Comparison of ENCODE assay signal across 14 mouse cellular contexts in the genomic region with DNA sequence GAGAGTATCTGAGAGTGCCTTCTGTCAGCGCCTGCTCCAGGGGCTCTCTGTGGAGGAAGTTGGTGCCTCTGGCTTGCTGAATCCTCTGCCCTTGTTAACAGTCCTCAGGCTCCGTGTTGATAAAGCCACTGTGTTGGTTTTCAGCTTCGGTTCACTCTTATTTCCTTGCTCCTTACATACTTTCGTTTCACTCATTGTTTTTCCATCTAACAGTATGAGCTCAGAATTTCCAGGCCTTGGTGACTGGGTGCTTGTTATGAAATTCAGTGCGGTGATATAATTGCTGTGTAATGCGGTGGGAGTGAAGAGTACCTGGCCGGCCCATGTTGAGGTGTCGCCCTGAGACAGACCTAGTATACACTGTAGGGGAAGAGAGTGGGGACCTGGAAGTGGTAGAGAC.
DNase-seq lines count a peak whose midpoint lies in the region; ATAC-seq lines count a peak whose summit lies in the region.
"Had no signal": no experiment of that assay in that cellular context is flagged by ENCODE, and none has a peak within 500 bp of the region (broad histone marks: within the 10 kb centered on the region; RNA-seq: fewer than 3 reads in every experiment).

No protein-coding gene starts in this region.

- H3K9ac ChIP-seq in heart, embryonic 14.5 days (ENCODE audit: low read length): no peak overlapping the region
- H3K9ac ChIP-seq: forebrain, embryonic 15.5 days; hindbrain, embryonic 15.5 days; kidney, embryonic 15.5 days had no signal

- H3K36me3 ChIP-seq in heart, embryonic 10.5 days: no peaks in the 10 kb centered on the region
- H3K36me3 ChIP-seq in heart, embryonic 14.5 days (ENCODE audit: control insufficient read depth, insufficient read depth, low read length): no peaks in the 10 kb centered on the region
- no peaks in the 10 kb centered on the region for H3K36me3 ChIP-seq in midbrain, embryonic 10.5 days
- H3K36me3 ChIP-seq: forebrain, embryonic 15.5 days; hindbrain, embryonic 15.5 days; kidney, embryonic 15.5 days had no signal

- peak overlapping the region; percentile 64; the same call in 1 of the 2 replicates for H3K27ac ChIP-seq in heart, embryonic 10.5 days
- peak overlapping the region; percentile 79 to 86 for H3K27ac ChIP-seq in heart, embryonic 14.5 days (replicated peaks in 1 of 2; ENCODE audit: control insufficient read depth in 1 of 2, insufficient read depth in 1 of 2, low read depth in 2 of 2, low read length in 2 of 2)
- H3K27ac ChIP-seq in midbrain, embryonic 10.5 days (replicated peaks): no peak overlapping the region
- H3K27ac ChIP-seq: forebrain, embryonic 15.5 days; hindbrain, embryonic 15.5 days; kidney, embryonic 15.5 days had no signal

- H3K4me2 ChIP-seq in heart, embryonic 14.5 days (ENCODE audit: low read length): peak overlapping the region; percentile 54
- H3K4me2 ChIP-seq: forebrain, embryonic 15.5 days; hindbrain, embryonic 15.5 days; kidney, embryonic 15.5 days had no signal

- 41% methylated on average over 8 of the region's 8 CpGs for WGBS in heart, embryonic 10.5 days
- 20% methylated on average over 8 of the region's 8 CpGs for WGBS in heart, embryonic 14.5 days
- 86% methylated on average over 8 of the region's 8 CpGs for WGBS in midbrain, embryonic 10.5 days

- H3K9me3 ChIP-seq in heart, embryonic 10.5 days: no peaks in the 10 kb centered on the region
- H3K9me3 ChIP-seq in heart, embryonic 14.5 days (ENCODE audit: control insufficient read depth, low read length): 0 out of 2 replicates have a peak, but pooled peaks cover 3% of the 10 kb centered on the region
- no peaks in the 10 kb centered on the region for H3K9me3 ChIP-seq in midbrain, embryonic 10.5 days (replicated peaks)
- H3K9me3 ChIP-seq: forebrain, embryonic 15.5 days; hindbrain, embryonic 15.5 days; kidney, embryonic 15.5 days had no signal

- intact Hi-C loops in heart, postnatal 36 days (cut with DNase I): loop anchor here (5.0 kb wide), 1 partner anchor 42 kb away; no protein-coding TSS in a partner anchor

- no peak overlapping the region for H3K4me3 ChIP-seq in heart, embryonic 10.5 days
- peak overlapping the region; percentile 5 to 26; a peak in 3 of 4 replicates for H3K4me3 ChIP-seq in heart, embryonic 14.5 days (ENCODE audit: control insufficient read depth in 1 of 2, insufficient read depth in 1 of 2, low read depth in 1 of 2, low read length in 2 of 2)
- H3K4me3 ChIP-seq in midbrain, embryonic 10.5 days: no peak overlapping the region
- H3K4me3 ChIP-seq: forebrain, embryonic 15.5 days; hindbrain, embryonic 15.5 days; kidney, embryonic 15.5 days had no signal

- peaks cover 31% of the 10 kb centered on the region for H3K4me1 ChIP-seq in heart, embryonic 10.5 days
- peaks cover 10 to 19% of the 10 kb centered on the region in 2 experiments for H3K4me1 ChIP-seq in heart, embryonic 14.5 days (ENCODE audit: control insufficient read depth in 2 of 2, insufficient read depth in 2 of 2, low read length in 2 of 2)
- no peaks in the 10 kb centered on the region for H3K4me1 ChIP-seq in midbrain, embryonic 10.5 days
- H3K4me1 ChIP-seq: forebrain, embryonic 15.5 days; hindbrain, embryonic 15.5 days had no signal

- DNase-seq in heart, embryonic 10.5 days (ENCODE audit: low spot score): peak; percentile 74
- no peak for DNase-seq in heart, postnatal 36 days
- peak; percentile 24 for DNase-seq in NIH3T3 (ENCODE audit: low read depth)
- no peak for DNase-seq in midbrain, embryonic 10.5 days (ENCODE audit: low spot score)
- no peak for DNase-seq in kidney, adult 18-20 months
- DNase-seq in spleen, postnatal 10 days (ENCODE audit: low spot score in 2 of 2): no peak
- DNase-seq: cerebellum, adult 11-12 months; gastrocnemius, postnatal 14 days; spleen, adult 18-20 months had no signal

- ATAC-seq in heart, embryonic 14.5 days (ENCODE audit: insufficient number of reproducible peaks, insufficient read depth, low FRiP score, low read depth): peak; percentile 56; the same call in 1 of the 2 replicates
- 0 out of 2 replicates have a peak, but pooled peaks have one; percentile 24 for ATAC-seq in megakaryocyte, adult 5-6 weeks (ENCODE audit: poor library complexity, severe bottlenecking)
- ATAC-seq: forebrain, embryonic 15.5 days had no signal

- H3K27me3 ChIP-seq in heart, embryonic 10.5 days (ENCODE audit: insufficient read depth, poor library complexity, severe bottlenecking): no peaks in the 10 kb centered on the region
- no peaks in the 10 kb centered on the region for H3K27me3 ChIP-seq in heart, embryonic 14.5 days (ENCODE audit: control insufficient read depth, insufficient read depth, low read length)
- no peaks in the 10 kb centered on the region for H3K27me3 ChIP-seq in midbrain, embryonic 10.5 days (ENCODE audit: low read depth, poor library complexity, severe bottlenecking)
- H3K27me3 ChIP-seq: forebrain, embryonic 15.5 days; hindbrain, embryonic 15.5 days; kidney, embryonic 15.5 days had no signal

Comparison
In these comparisons a context has a peak if more than half of its experiments do, and no peak if none do; other contexts are left out.
1. DNase-seq: peak in heart, embryonic 10.5 days (single experiment) and NIH3T3 (single experiment); none in heart, postnatal 36 days (0 of 2), midbrain, embryonic 10.5 days (single experiment), kidney, adult 18-20 months (single experiment) and spleen, postnatal 10 days (0 of 2).
2. H3K4me3 ChIP-seq: peak in heart, embryonic 14.5 days (2 of 2); none in heart, embryonic 10.5 days (single experiment) and midbrain, embryonic 10.5 days (single experiment).